Mouse (Mus musculus) myocyte (in vitro differentiated cells): ENCODE results near the gene Bcl9l. TPM values are rescaled to one million over a fixed set of nuclear protein-coding genes. Genes with fewer than 3 reads are reported as not detected.

ENCODE experiments used
- H3K27me3 ChIP-seq: one replicate; pipeline ENCODE4 v1.6.1; 2011; ENCODE audit not compliant: control insufficient read depth, insufficient read depth, insufficient read length
- H3K36me3 ChIP-seq: one replicate; pipeline ENCODE4 v1.6.1; 2011; ENCODE audit not compliant: control insufficient read depth, insufficient read depth
- H3K4me2 ChIP-seq: one replicate; pipeline ENCODE4 v1.6.1; 2011; ENCODE audit warnings: low read depth, control low read depth
- H3K4me3 ChIP-seq: one replicate; pipeline ENCODE4 v1.5.1; 2011; ENCODE audit warnings: mild to moderate bottlenecking, control low read depth, moderate library complexity
- H3K79me2 ChIP-seq: one replicate; pipeline ENCODE4 v1.6.1; 2011; ENCODE audit not compliant: control insufficient read depth, insufficient read depth
- H3ac ChIP-seq: one replicate; pipeline ENCODE4 v1.6.1; 2011; ENCODE audit not compliant: control insufficient read depth, insufficient read length
- CEBPB ChIP-seq: IDR thresholded peaks from 2 replicates; pipeline ENCODE4 v1.6.1; 2011; ENCODE audit warnings: mild to moderate bottlenecking, moderate library complexity; ENCODE audit not compliant: poor library complexity, insufficient read depth, severe bottlenecking
- E2F4 ChIP-seq: IDR thresholded peaks from one replicate; pipeline ENCODE4 v1.6.1; 2011; ENCODE audit warnings: mild to moderate bottlenecking, control low read depth, moderate library complexity; ENCODE audit not compliant: insufficient read depth
- MAX ChIP-seq: IDR thresholded peaks from one replicate; pipeline ENCODE4 v1.6.1; 2011; ENCODE audit warnings: low read depth, mild to moderate bottlenecking, control low read depth
- MYOD1 ChIP-seq, 3 experiments: IDR thresholded peaks; one replicate each; pipeline ENCODE4 v1.6.1; 2011; ENCODE audit warnings: control low read depth in 2 of 3, low read depth in 2 of 3, mild to moderate bottlenecking in 2 of 3, moderate library complexity in 1 of 3; ENCODE audit not compliant: insufficient read length in 2 of 3, control insufficient read depth in 1 of 3
- MYOG ChIP-seq, 3 experiments: IDR thresholded peaks; one replicate each; pipeline ENCODE4 v1.6.1; 2011; ENCODE audit warnings: control low read depth in 2 of 3, low read depth in 2 of 3, mild to moderate bottlenecking in 2 of 3; ENCODE audit not compliant: insufficient read length in 2 of 3, control insufficient read depth in 1 of 3, insufficient read depth in 1 of 3
- POLR2A ChIP-seq: IDR thresholded peaks from one replicate; pipeline ENCODE4 v1.6.1; 2011; ENCODE audit warnings: low read depth, mild to moderate bottlenecking, control low read depth, moderate library complexity; ENCODE audit not compliant: insufficient read length
- POLR2AphosphoS2 ChIP-seq: IDR thresholded peaks from one replicate; pipeline ENCODE4 v1.6.1; 2011; ENCODE audit warnings: low read depth, control low read depth; ENCODE audit not compliant: insufficient read length
- REST ChIP-seq: IDR thresholded peaks from one replicate; pipeline ENCODE4 v1.6.1; 2011; ENCODE audit warnings: mild to moderate bottlenecking, control low read depth, moderate library complexity; ENCODE audit not compliant: insufficient read depth, insufficient read length
- SRF ChIP-seq: IDR thresholded peaks from one replicate; pipeline ENCODE4 v1.6.1; 2011; ENCODE audit warnings: low read depth; ENCODE audit not compliant: control insufficient read depth, insufficient read length
- TCF12 ChIP-seq: IDR thresholded peaks from one replicate; pipeline ENCODE4 v1.6.1; 2011; ENCODE audit warnings: mild to moderate bottlenecking, control low read depth; ENCODE audit not compliant: poor library complexity, insufficient read depth, severe bottlenecking
- TCF3 ChIP-seq: IDR thresholded peaks from one replicate; pipeline ENCODE4 v1.6.1; 2011; ENCODE audit warnings: low read depth, control low read depth; ENCODE audit not compliant: insufficient read length
- USF1 ChIP-seq: IDR thresholded peaks from one replicate; pipeline ENCODE4 v1.6.1; 2011; ENCODE audit warnings: low read depth, mild to moderate bottlenecking, control low read depth, moderate library complexity
- polyA plus RNA-seq: library from polyadenylated mRNA; unstranded; fragments of >200 nt; fragmentation: generic; extraction: Trizol; gene quantifications from one replicate; pipeline ENCODE4 v1.2.1, GENCODE M21; 2012; ENCODE audit warnings: missing spikeins

Bcl9l gene
- polyA plus RNA-seq, 1 experiment = 35.4 TPM

GRCm38 (mm10) chr9:44510355-44510871 lies 27.8 kb downstream of the Bcl9l start:
- no peak for TF ChIP-seq USF1
- no peak for TF ChIP-seq MAX
- no peak for TF ChIP-seq REST
- no peak for TF ChIP-seq TCF3
- TF ChIP-seq POLR2A = no peak
- peak in 2 of 3 experiments; percentile 53 to 61 for TF ChIP-seq MYOD1 (IDR thresholded peaks at IDR 0.05; ENCODE audit: control insufficient read depth in 1 of 3, insufficient read length in 2 of 3, low read depth in 2 of 3)
- no peak for TF ChIP-seq E2F4
- no peaks in the 10 kb centered on the region for H3K36me3 ChIP-seq
- H3ac ChIP-seq = no peak overlapping the region
- H3K4me2 ChIP-seq = no peak overlapping the region
- no peak overlapping the region for H3K4me3 ChIP-seq
- no peaks in the 10 kb centered on the region for H3K79me2 ChIP-seq
- no peaks in the 10 kb centered on the region for H3K27me3 ChIP-seq

DNA sequence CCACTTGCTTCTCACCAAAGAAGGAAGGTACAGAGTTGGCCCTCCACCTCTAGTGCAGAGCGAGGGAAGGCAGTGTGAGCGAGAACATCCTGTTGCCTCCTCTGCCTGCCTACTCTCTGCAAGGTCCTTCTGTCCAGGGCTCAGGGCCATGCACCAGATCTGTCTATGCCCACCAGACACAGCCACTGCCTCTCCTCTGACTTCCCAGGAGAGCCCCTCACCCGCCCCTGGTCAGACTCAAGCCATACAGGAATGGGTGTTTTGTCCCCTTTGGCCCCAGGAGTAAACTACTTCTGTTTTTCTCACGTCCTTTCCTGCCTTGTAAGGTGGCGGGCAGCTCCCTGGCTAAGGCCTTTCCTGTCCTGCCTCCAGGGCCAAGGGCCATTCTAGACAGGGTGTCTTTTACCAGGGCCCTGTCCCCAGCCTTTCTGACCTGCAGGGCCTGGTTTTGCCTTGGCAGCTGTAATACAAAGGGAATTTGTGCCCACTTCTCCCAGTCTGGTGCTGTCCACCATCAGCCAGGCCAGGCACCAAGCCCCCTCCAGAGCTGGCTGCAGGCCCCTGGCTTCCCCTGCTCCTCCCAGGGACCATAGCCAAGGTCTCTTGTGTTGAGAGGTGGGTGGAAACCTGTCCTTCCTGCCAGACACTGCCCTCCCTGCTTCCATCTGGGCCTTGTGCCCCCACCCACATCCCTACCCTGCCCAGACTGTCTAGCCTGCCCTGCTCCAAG lies 28.4 kb downstream of the Bcl9l start:
- peak; percentile 89 for TF ChIP-seq POLR2AphosphoS2
- TF ChIP-seq POLR2A = peak; percentile 34
- TF ChIP-seq MYOD1 (IDR thresholded peaks at IDR 0.05; ENCODE audit: control insufficient read depth in 1 of 3, insufficient read length in 2 of 3, low read depth in 2 of 3) = no peak
- no peak for TF ChIP-seq SRF
- Histone ChIP-seq H3K79me2 (no peaks in the 10 kb centered on the region), H3K27me3 (no peaks in the 10 kb centered on the region), H3K36me3 (no peaks in the 10 kb centered on the region), H3ac (no peak overlapping the region), H3K4me3 (no peak overlapping the region), H3K4me2 (no peak overlapping the region)

GRCm38 (mm10) chr9:44511935-44512716 lies 29.5 kb downstream of the Bcl9l start:
- Histone ChIP-seq H3K4me3 (no peak overlapping the region), H3K36me3 (no peaks in the 10 kb centered on the region), H3K4me2 (no peak overlapping the region), H3K79me2 (no peaks in the 10 kb centered on the region), H3ac (no peak overlapping the region), H3K27me3 (no peaks in the 10 kb centered on the region)
- TF ChIP-seq MYOG (IDR thresholded peaks at IDR 0.05; ENCODE audit: control insufficient read depth in 1 of 3, insufficient read depth in 1 of 3, insufficient read length in 2 of 3, low read depth in 2 of 3) = no peak
- no peak for TF ChIP-seq REST
- no peak for TF ChIP-seq POLR2AphosphoS2
- no peak for TF ChIP-seq USF1
- TF ChIP-seq SRF = no peak
- TF ChIP-seq POLR2A = no peak
- TF ChIP-seq TCF12 = no peak
- no peak for TF ChIP-seq TCF3
- TF ChIP-seq MAX = no peak
- no peak for TF ChIP-seq MYOD1 (IDR thresholded peaks at IDR 0.05; ENCODE audit: control insufficient read depth in 1 of 3, insufficient read length in 2 of 3, low read depth in 2 of 3)
- no peak for TF ChIP-seq E2F4
- TF ChIP-seq CEBPB = no peak

- H3K4me2 ChIP-seq = no peak overlapping the region
- no peak overlapping the region for H3K4me3 ChIP-seq
- H3K27me3 ChIP-seq = no peaks in the 10 kb centered on the region
- TF ChIP-seq POLR2A (no peak), SRF (no peak), POLR2AphosphoS2 (no peak), MAX (no peak), REST (no peak), MYOG (IDR thresholded peaks at IDR 0.05; ENCODE audit: control insufficient read depth in 1 of 3, insufficient read depth in 1 of 3, insufficient read length in 2 of 3, low read depth in 2 of 3) (no peak), TCF12 (no peak), MYOD1 (IDR thresholded peaks at IDR 0.05; ENCODE audit: control insufficient read depth in 1 of 3, insufficient read length in 2 of 3, low read depth in 2 of 3) (no peak), USF1 (no peak), TCF3 (no peak), CEBPB (no peak), E2F4 (no peak)
- no peak overlapping the region for H3ac ChIP-seq
- H3K36me3 ChIP-seq = no peaks in the 10 kb centered on the region
- H3K79me2 ChIP-seq = no peaks in the 10 kb centered on the region
These were observed 30.0 kb downstream of the Bcl9l start for GRCm38 (mm10) chr9:44512717-44513003.

DNA sequence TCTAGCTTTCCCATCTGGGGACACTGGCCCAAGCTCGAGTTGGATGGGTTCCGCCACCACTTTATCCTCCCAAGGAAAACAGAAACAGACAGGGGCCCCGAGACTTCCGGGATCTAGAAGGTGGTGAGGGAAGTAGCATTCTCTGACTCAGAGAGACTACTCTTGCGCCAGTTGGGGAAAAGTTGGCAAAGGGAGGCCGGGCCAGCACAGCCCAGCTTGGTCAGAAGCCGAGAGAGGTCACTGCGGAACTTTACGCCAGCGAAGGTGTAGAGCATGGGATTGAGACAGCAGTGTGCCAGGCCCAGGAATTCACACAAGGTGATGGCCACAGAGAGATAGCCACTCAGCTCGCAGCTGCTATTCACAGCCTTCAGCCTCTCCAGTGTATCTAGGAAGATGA lies 30.5 kb downstream of the Bcl9l start:
- TF ChIP-seq USF1 = no peak
- no peaks in the 10 kb centered on the region for H3K36me3 ChIP-seq
- no peak overlapping the region for H3K4me3 ChIP-seq
- no peaks in the 10 kb centered on the region for H3K79me2 ChIP-seq
- no peak overlapping the region for H3ac ChIP-seq
- H3K27me3 ChIP-seq = no peaks in the 10 kb centered on the region
- H3K4me2 ChIP-seq = no peak overlapping the region
